Mouse (Mus musculus): ENCODE results near the gene Smim9. TPM values are rescaled to one million over a fixed set of nuclear protein-coding genes. Genes with fewer than 3 reads are reported as not detected.

The Smim9 gene
- not detected in 4 replicates for total RNA-seq (2023)

DNA sequence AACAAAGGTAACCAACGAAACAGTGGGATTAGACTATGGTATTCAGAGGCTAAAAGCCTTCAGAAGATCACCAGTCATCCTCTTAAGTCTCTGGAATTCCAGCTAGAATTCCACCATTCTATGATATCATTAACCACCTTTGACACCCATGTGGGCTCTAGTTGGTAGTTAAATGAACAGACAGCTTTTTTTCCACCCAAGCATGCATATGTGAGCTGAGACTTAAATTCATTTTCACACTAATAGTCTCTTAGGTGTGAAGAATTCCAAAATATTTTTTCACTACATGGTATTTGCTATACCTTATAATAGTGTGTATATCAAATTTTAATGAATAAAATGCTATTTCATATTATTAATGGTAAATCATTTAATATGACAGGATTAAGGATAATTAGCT, at the start of gene Smim9:
Gene Smim9 (minus strand): TSS at position 101 of the 400 bp plus-strand sequence.

DNA sequence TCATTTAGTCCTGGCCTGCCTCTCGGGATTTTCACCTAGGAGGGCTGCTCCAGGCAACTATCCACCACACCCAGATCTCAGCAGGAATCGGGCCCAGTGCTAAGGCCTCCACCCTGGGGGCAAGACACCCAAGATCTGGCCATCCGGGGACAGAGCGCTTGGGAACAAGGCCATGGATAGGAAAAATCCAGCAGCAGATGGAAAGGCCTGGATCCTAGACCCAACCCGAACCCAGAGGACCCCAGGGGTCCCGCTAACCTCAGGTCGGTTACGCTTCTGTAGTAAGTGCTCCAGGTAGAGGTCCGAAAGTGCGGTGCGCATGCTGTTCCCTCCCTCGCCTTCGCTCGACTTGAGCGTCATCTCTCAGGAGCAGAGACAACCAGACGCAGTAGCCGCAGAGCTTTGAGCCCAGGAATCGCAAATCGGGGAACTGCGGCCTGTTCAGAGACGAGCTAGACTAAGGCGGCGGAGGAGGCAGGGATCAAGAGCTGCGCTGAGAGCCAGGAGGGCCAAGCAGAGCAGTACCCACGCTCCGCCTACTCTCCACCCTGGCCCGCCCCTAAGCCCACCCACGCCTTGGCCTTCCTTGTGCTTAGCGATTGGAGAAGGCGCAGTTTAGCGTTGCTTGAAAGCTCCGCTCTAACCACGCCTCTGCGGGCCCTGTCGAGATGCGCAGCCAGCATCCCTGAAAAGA, 33.0 kb downstream of the Smim9 start, which contains the start of gene Mpp1:
Gene Mpp1 (minus strand): TSS at position 550 of the 694 bp plus-strand sequence.

Other genes starting within 250 kb of the Smim9 start
- 10.2 to 13.9 TPM (median 11.8 TPM) in 4 replicates for gene Gab3, start 78.3 kb downstream of the Smim9 start, total RNA-seq (2023)
- gene Dkc1, start 67.9 kb downstream of the Smim9 start, total RNA-seq (2023), result 63.8 to 78.5 TPM (median 69.8 TPM) in 4 replicates
- 50.9 to 56.6 TPM (median 53.0 TPM) in 4 replicates for gene Mpp1, start 32.8 kb downstream of the Smim9 start, total RNA-seq (2023)
- gene Fundc2, start 218.6 kb upstream of the Smim9 start, total RNA-seq (2023), result 22.2 to 46.3 TPM (median 31.4 TPM) in 4 replicates
- gene F8, start 218.8 kb upstream of the Smim9 start, total RNA-seq (2023), result 0.21 to 1.4 TPM (median 0.58 TPM) in 4 replicates